Mouse (Mus musculus) megakaryocyte, embryonic 14.5 days (primary cell): ENCODE results near the gene Mbd5. TPM values are rescaled to one million over a fixed set of nuclear protein-coding genes. Genes with fewer than 3 reads are reported as not detected.

Experiments
- H3K27me3 ChIP-seq: replicated peaks from 2 replicates; pipeline ENCODE3; 2012; ENCODE audit warnings: inconsistent platforms
- H3K36me3 ChIP-seq: replicated peaks from 2 replicates; pipeline ENCODE3; 2012; ENCODE audit warnings: low read length, inconsistent platforms, mixed read lengths
- H3K4me1 ChIP-seq: 2 replicates; pipeline ENCODE4 v1.6.1; 2012; ENCODE audit warnings: inconsistent platforms
- H3K4me3 ChIP-seq: replicated peaks from 2 replicates; pipeline ENCODE3; 2012; ENCODE audit warnings: moderate library complexity, mild to moderate bottlenecking, inconsistent platforms
- H3K9me3 ChIP-seq: 2 replicates; pipeline ENCODE4 v1.6.1; 2012; ENCODE audit warnings: inconsistent platforms
- FLI1 ChIP-seq: IDR thresholded peaks from 2 replicates; pipeline ENCODE4 v1.6.1; 2012; ENCODE audit warnings: low read length, inconsistent platforms, mixed read lengths
- GATA1 ChIP-seq: IDR thresholded peaks from 3 replicates; pipeline ENCODE4 v1.6.1; 2012; ENCODE audit warnings: mixed read lengths, low read length, inconsistent platforms, borderline replicate concordance
- polyA plus RNA-seq: library from polyadenylated mRNA; stranded (reverse); fragments of >175 nt; gene quantifications from 2 replicates; pipeline ENCODE4 v1.2.3, GENCODE M21; 2012; ENCODE audit warnings: low replicate concordance; ENCODE audit not compliant: insufficient read depth

The Mbd5 gene
- polyA plus RNA-seq, 1 experiment, result 0.65 TPM

DNA sequence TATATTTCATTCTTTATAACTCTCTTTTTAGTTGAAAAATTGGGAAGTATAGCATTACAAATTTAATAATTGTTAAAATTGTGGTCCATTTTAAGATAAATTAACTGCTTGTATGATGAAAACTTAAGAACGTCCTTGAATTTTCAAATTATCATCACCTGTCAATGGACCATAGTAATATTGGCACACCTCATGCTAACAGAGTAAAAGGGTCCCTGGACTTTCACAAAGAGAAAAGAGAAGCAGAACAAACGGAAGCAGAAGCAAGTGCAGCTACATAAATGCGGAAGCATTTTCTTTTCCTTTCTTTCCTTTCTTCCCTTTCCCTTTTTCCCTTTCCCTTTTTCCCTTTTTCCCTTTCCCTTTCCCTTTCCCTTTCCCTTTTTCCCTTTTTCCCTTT is 41.0 kb downstream of the Mbd5 start:
- Histone ChIP-seq H3K4me1 (peaks cover 5% of the 10 kb centered on the region; the same call in 1 of the 2 replicates), H3K36me3 (peaks cover 40% of the 10 kb centered on the region), H3K9me3 (no peaks in the 10 kb centered on the region), H3K27me3 (no peaks in the 10 kb centered on the region), H3K4me3 (no peak overlapping the region)
- TF ChIP-seq GATA1, result no peak

DNA sequence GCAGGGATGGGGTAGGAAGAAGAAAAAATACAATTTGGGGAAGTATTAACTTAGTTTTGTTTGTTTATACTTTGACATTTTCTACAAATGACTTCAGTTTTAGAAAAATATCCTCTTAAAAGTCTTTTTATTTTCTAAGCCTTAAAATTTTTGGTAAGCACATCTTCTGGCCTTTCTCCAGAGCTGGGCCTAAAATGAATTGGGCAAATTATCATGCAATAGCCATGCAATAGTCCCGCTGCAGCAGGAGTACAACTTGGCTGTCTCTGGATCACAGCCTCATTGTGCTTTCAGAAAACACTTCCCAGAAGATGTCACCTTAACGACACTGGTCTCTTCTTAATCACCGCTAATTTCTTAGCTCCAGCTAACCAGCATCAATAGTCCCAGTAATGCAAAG is 91.2 kb downstream of the Mbd5 start:
- no peak for TF ChIP-seq GATA1
- TF ChIP-seq FLI1, result no peak
- Histone ChIP-seq H3K4me1 (no peaks in the 10 kb centered on the region), H3K4me3 (no peak overlapping the region), H3K9me3 (peaks cover 10% of the 10 kb centered on the region), H3K36me3 (peaks cover 19% of the 10 kb centered on the region), H3K27me3 (no peaks in the 10 kb centered on the region)

DNA sequence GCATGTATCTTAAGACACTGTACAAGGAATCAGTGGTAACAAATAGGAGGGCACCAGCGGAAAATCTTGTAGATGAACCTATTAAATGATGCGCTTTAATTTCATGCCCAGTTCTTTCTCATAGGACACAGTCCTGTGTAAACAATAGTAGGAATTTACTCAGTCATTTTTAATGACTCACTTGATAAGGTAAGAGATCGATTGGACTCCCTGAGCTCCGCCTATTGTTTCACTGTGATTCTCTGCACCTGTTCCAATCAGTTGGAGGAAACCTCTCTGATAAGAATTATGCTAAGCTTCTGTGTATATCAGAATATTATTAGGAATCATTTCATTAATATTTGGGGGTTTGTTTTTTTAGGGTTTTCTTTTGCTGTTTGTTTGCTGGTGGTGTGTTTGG is 100.7 kb downstream of the Mbd5 start:
- TF ChIP-seq GATA1 (no peak), FLI1 (no peak)
- H3K4me3 ChIP-seq, result no peak overlapping the region
- H3K9me3 ChIP-seq, result no peaks in the 10 kb centered on the region
- H3K4me1 ChIP-seq, result peaks cover 10% of the 10 kb centered on the region
- H3K36me3 ChIP-seq, result peaks cover 17% of the 10 kb centered on the region
- no peaks in the 10 kb centered on the region for H3K27me3 ChIP-seq

DNA sequence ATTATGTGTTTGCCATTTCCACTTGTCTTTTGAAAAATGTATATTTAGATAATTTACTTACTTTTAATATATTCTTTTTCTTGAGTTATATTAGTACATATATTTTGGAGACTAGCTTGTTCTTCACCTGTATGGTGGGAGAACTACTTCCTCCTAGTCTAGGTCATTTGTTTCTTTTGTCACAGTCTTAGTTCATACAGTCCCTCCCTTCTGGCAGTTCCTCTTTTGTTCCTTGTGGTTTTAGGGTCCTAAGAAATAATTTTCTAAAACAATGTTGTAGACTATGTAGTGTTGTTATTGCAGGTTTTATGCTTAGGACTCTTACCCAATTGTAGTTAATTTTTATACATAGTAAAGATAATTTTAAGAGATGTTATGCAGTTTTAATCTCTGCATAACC is 118.6 kb downstream of the Mbd5 start:
- H3K4me3 ChIP-seq, result no peak overlapping the region
- no peaks in the 10 kb centered on the region for H3K27me3 ChIP-seq
- peaks cover 10% of the 10 kb centered on the region; the same call in 1 of the 2 replicates for H3K4me1 ChIP-seq
- H3K36me3 ChIP-seq, result peaks cover 7% of the 10 kb centered on the region
- H3K9me3 ChIP-seq, result no peaks in the 10 kb centered on the region
- TF ChIP-seq GATA1 (no peak), FLI1 (no peak)

DNA sequence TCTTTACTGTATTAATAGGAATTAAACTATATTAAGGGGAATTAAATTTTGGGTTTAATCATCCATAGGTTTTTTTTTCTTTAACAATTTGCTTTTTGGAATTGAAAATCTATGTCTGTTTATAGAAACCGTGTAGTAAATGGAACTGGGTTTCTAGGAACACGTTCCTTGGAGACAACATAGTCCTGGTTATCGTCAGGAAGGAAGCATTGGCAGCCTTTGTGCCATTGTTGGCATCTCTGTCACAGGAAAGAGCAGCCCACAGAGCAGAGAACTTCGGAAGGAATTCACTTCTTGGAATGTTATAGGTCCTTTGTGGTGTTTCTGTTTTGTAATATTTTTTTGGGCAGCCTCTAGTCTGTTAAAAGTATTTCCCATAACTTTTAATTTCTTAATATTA is 135.7 kb downstream of the Mbd5 start:
- no peaks in the 10 kb centered on the region for H3K27me3 ChIP-seq
- peaks cover 43% of the 10 kb centered on the region for H3K4me1 ChIP-seq
- peak overlapping the region; percentile 50 for H3K4me3 ChIP-seq
- peaks cover 15% of the 10 kb centered on the region for H3K36me3 ChIP-seq
- no peaks in the 10 kb centered on the region for H3K9me3 ChIP-seq
- no peak for TF ChIP-seq GATA1
- TF ChIP-seq FLI1, result no peak

DNA sequence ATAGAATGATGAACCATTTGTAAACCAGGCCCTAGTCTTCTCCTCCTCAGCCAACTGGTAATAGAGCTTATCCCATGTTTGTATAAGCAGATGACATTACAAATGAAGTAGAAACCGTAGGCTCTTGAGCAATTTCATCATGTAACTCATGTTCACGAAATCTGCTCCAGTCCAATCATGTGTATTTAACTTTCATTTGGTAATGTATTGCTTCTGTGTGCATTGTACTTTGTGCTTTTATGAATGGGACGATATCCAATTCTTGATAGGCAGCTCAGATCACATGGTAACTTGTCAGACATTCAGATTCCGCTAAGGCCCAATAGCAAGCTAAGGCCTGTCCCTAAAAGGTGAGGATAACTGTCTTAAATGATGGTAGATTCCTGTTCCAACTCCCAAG is 141.5 kb downstream of the Mbd5 start:
- TF ChIP-seq GATA1 (no peak), FLI1 (no peak)
- Histone ChIP-seq H3K27me3 (no peaks in the 10 kb centered on the region), H3K36me3 (peaks cover 35% of the 10 kb centered on the region), H3K4me3 (no peak overlapping the region), H3K9me3 (no peaks in the 10 kb centered on the region), H3K4me1 (peaks cover 36% of the 10 kb centered on the region)

DNA sequence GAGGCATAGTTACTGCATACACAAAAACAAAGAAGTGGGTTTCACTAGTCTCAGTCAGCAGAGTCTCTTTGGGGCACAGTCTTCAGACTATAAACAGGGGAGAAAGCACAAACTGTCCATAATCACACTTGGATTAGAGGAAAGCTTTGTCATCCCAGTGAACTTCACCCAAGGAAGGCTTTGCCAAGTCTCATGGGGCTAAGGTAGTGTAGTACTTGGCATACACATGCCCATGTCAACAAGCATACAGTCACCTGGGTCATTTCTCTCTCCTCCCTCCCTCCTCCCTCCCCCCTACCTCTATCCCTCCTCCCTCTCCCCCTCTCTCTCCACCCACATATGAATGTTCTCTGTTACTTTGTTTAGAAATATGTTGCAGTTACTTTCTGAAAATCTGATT is 147.5 kb downstream of the Mbd5 start:
- no peak for TF ChIP-seq FLI1
- TF ChIP-seq GATA1, result no peak
- H3K4me1 ChIP-seq, result peaks cover 21% of the 10 kb centered on the region
- peak overlapping the region; percentile 51 for H3K4me3 ChIP-seq

DNA sequence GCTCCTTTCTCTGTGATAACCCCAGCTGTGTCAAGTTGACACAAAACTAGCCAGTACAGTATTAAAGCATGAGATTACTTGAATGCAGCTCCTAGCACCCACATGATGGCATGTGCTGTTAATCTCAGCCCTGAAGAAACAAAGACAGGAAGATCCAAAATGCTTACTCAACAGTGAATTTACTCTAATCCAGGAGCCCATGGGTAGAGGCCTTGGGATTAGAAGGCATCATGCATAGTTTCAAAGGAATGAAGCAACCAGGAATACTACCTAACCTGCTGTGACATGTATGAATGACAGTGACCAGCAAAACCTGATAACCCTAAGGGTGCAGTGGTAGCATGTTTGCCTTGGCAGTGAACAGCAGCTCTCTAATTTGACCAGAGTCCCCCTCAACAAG is 159.6 kb downstream of the Mbd5 start:
- no peaks in the 10 kb centered on the region for H3K27me3 ChIP-seq
- peaks cover 17% of the 10 kb centered on the region for H3K36me3 ChIP-seq
- TF ChIP-seq GATA1 (no peak), FLI1 (no peak)
- H3K4me3 ChIP-seq, result peak overlapping the region; percentile 7
- peaks cover 19% of the 10 kb centered on the region for H3K4me1 ChIP-seq
- H3K9me3 ChIP-seq, result peaks cover 3% of the 10 kb centered on the region; the same call in 1 of the 2 replicates

More for the DNA sequence above, 147.5 kb downstream of the Mbd5 start:
- peaks cover 45% of the 10 kb centered on the region for H3K36me3 ChIP-seq
- 0 out of 2 replicates have a peak, but pooled peaks cover 3% of the 10 kb centered on the region for H3K9me3 ChIP-seq
- H3K27me3 ChIP-seq, result no peaks in the 10 kb centered on the region

DNA sequence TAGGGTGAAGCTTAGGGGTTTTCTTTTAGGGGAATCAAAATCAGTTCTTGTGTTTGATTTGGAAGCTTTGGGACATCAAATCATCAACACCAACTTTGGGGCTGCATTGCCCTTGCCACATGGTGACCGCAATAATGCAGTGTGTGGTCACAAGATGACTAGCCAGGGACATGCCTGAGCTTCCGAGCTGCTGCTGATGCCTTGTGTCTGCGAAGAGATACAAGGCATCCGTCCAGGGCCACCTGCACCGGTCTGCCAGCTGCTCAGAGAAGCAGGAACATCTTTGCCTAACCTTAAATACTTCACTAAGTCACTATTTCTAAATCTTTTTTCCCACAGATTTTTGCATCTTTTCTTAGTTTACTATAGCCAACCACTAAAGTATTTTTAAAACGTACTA is 170.6 kb downstream of the Mbd5 start:
- H3K36me3 ChIP-seq, result peaks cover 62% of the 10 kb centered on the region
- TF ChIP-seq FLI1, result no peak
- TF ChIP-seq GATA1, result no peak
- H3K27me3 ChIP-seq, result no peaks in the 10 kb centered on the region
- no peaks in the 10 kb centered on the region for H3K9me3 ChIP-seq
- peaks cover 7% of the 10 kb centered on the region for H3K4me1 ChIP-seq
- H3K4me3 ChIP-seq, result no peak overlapping the region

DNA sequence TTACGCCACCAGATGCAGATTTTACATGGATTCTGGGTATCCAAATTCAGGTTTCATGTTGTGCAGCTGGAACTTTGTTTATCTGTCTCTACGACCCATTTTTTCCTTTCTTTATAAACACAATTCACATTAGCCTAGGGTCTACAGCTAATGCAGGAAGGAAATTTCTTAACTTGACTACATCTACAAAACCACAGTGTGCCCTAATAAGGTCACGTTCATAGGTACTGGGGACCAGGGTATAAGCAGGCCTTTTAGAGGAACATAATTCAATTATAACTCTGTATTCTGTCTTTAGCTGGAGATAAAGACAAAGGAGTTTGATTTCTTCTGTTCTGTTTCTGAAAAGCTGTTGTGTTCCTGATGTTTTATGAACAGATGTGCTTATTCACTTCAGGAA is 172.3 kb downstream of the Mbd5 start:
- H3K9me3 ChIP-seq, result no peaks in the 10 kb centered on the region
- H3K27me3 ChIP-seq, result no peaks in the 10 kb centered on the region
- H3K4me1 ChIP-seq, result peaks cover 7% of the 10 kb centered on the region
- peaks cover 56% of the 10 kb centered on the region for H3K36me3 ChIP-seq
- no peak overlapping the region for H3K4me3 ChIP-seq
- no peak for TF ChIP-seq FLI1
- TF ChIP-seq GATA1, result no peak

DNA sequence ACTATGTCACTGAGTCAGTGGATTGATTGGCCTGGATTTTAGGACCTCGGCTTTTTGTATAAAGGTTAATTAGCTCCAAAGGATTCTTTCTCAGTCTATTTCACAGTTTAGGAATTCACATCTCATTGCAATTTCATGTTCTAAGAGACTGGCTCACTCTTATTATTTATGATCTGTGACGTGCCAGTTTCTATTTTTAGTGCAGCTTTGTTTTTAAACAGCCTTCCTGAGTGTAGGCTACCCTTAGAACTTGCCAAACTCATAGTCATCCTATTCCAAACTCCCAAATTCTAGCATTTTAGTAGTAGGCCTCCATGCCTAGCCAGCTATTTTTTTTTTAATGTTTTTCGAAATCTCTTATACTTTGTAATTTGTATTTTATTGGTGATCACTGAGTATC is 192.9 kb downstream of the Mbd5 start:
- peaks cover 28% of the 10 kb centered on the region for H3K36me3 ChIP-seq
- peaks cover 15% of the 10 kb centered on the region; the same call in 1 of the 2 replicates for H3K4me1 ChIP-seq
- TF ChIP-seq GATA1 (no peak), FLI1 (no peak)
- H3K27me3 ChIP-seq, result no peaks in the 10 kb centered on the region
- H3K9me3 ChIP-seq, result no peaks in the 10 kb centered on the region
- H3K4me3 ChIP-seq, result no peak overlapping the region
